Mouse (Mus musculus): ENCODE results near the gene Cdyl. TPM values are rescaled to one million over a fixed set of nuclear protein-coding genes. Genes with fewer than 3 reads are reported as not detected.

Cdyl gene
- total and polyA plus RNA-seq, 2 experiments, result 1.3 to 3.5 TPM

- DNase-seq (ENCODE audit: extremely low read depth, low read depth, low spot score), result no peak
- no peaks in the 10 kb centered on the region for H3K36me3 ChIP-seq (ENCODE audit: control insufficient read depth, insufficient read depth, low read length)
- TF ChIP-seq CTCF (IDR thresholded peaks at IDR 0.05; ENCODE audit: low read depth, low read length), result no peak
- H3K4me1 ChIP-seq (ENCODE audit: control insufficient read depth, insufficient read depth, low read length), result peaks cover 7% of the 10 kb centered on the region; the same call in 1 of the 2 replicates
- H3K9ac ChIP-seq (ENCODE audit: low read depth, low read length), result no peak overlapping the region
- WGBS, result 54% methylated on average over 2 of the region's 2 CpGs
- no peak overlapping the region for H3K4me3 ChIP-seq (ENCODE audit: insufficient read depth, low read depth, low read length)
- H3K27ac ChIP-seq (replicated peaks; ENCODE audit: insufficient read depth, low read depth, low read length), result no peak overlapping the region
- no peaks in the 10 kb centered on the region for H3K27me3 ChIP-seq (ENCODE audit: control insufficient read depth, insufficient read depth, low read length)
- peaks cover 7% of the 10 kb centered on the region; the same call in 1 of the 2 replicates for H3K79me2 ChIP-seq (ENCODE audit: control insufficient read depth, insufficient read depth, low read length)
Measured at GRCm38 (mm10) chr13:35738210-35738609, 78.6 kb downstream of the Cdyl start.

GRCm38 (mm10) chr13:35739473-35739872 lies 79.8 kb downstream of the Cdyl start:
- H3K4me3 ChIP-seq (ENCODE audit: insufficient read depth, low read depth, low read length), result no peak overlapping the region
- no peak overlapping the region for H3K9ac ChIP-seq (ENCODE audit: low read depth, low read length)
- no peak overlapping the region for H3K27ac ChIP-seq (replicated peaks; ENCODE audit: insufficient read depth, low read depth, low read length)
- H3K79me2 ChIP-seq (ENCODE audit: control insufficient read depth, insufficient read depth, low read length), result peaks cover 7% of the 10 kb centered on the region; the same call in 1 of the 2 replicates
- no peaks in the 10 kb centered on the region for H3K27me3 ChIP-seq (ENCODE audit: control insufficient read depth, insufficient read depth, low read length)
- H3K36me3 ChIP-seq (ENCODE audit: control insufficient read depth, insufficient read depth, low read length), result no peaks in the 10 kb centered on the region
- TF ChIP-seq CTCF (IDR thresholded peaks at IDR 0.05; ENCODE audit: low read depth, low read length), result no peak
- no peak for TF ChIP-seq POLR2A (IDR thresholded peaks at IDR 0.05; ENCODE audit: extremely low read depth, insufficient read depth, low read length)
- 50% methylated on average over 10 of the region's 10 CpGs for WGBS
- H3K4me1 ChIP-seq (ENCODE audit: control insufficient read depth, insufficient read depth, low read length), result peaks cover 11% of the 10 kb centered on the region
- DNase-seq (ENCODE audit: extremely low read depth, low read depth, low spot score), result no peak

DNA sequence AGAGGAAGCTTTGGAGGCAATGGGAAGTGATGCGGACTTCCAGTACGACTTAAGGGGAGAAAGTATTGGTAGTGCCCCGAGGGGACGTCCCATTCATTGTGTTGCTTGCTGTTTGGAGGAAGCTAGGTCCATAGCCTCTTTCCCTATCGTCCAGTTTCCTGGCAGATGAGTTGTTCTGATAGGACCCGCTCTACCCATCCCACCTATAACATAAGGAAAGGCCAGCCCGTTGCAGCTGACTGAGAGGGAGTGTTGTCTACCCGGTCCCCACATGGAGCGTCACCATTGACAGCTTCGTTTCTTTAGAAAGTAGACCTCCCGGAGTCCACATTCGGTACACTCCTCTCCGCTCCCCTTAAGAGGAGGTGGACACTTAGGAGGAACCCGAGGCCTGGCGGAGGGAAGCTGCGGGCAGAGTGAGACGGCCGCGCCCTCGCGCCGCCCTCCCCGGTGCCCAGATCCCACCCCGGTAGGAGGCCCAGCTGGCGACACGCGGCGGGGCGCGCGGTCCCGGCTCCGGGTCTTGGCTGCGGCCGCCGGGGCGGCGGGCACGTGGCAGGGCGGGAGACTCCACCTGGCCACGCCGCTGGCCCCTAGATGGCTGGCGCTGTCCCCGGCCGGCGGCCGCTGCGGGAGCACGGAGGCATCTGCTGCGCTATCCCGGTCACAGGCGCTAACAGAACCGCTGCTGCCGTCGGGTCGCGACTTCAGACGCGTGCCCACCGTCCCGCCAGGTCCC lies 80.8 kb downstream of the Cdyl start:
- H3K27me3 ChIP-seq (ENCODE audit: control insufficient read depth, insufficient read depth, low read length), result no peaks in the 10 kb centered on the region
- 2% methylated on average over 61 of the region's 61 CpGs for WGBS
- peak overlapping the region; percentile 60 for H3K27ac ChIP-seq (replicated peaks; ENCODE audit: insufficient read depth, low read depth, low read length)
- H3K36me3 ChIP-seq (ENCODE audit: control insufficient read depth, insufficient read depth, low read length), result no peaks in the 10 kb centered on the region
- peak; percentile 52 for DNase-seq (ENCODE audit: extremely low read depth, low read depth, low spot score)
- TF ChIP-seq POLR2A (IDR thresholded peaks at IDR 0.05; ENCODE audit: extremely low read depth, insufficient read depth, low read length) (0 out of 2 replicates have a peak, but pooled peaks have one; percentile 16), CTCF (IDR thresholded peaks at IDR 0.05; ENCODE audit: low read depth, low read length) (no peak)
- peaks cover 11% of the 10 kb centered on the region for H3K4me1 ChIP-seq (ENCODE audit: control insufficient read depth, insufficient read depth, low read length)
- H3K4me3 ChIP-seq (ENCODE audit: insufficient read depth, low read depth, low read length), result peak overlapping the region; percentile 65
- peaks cover 10% of the 10 kb centered on the region; the same call in 1 of the 2 replicates for H3K79me2 ChIP-seq (ENCODE audit: control insufficient read depth, insufficient read depth, low read length)
- H3K9ac ChIP-seq (ENCODE audit: low read depth, low read length), result peak overlapping the region; percentile 61

DNA sequence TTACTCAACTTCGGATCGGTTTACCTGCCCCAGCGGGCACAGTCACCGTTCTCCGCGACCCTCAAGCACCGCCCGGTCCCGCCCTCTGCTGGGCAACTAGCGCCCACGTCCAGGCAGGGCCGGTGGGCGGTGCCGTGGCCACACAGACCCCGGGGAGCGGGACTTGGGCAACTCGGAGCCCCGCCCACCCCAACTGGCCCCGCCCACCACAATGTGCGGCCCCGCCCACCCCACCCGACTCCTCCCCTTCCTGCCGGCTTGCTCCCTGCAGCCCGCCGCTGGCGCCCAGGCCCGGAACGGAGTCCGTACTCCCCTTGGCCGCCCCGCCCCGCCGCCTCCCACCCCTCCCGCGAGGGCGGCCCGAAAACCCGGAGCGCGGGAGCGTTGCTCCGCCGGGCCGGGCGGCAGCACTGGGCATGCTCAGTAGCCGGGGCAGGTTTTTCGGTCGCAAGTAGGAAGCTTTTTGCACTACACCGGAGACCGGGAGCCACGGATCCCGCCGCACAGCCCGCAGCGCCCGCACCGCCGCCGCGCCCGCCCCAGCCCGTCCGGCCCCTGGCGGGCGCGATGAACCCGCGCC lies 81.5 kb downstream of the Cdyl start:
- peak; percentile 73 for DNase-seq (ENCODE audit: extremely low read depth, low read depth, low spot score)
- H3K27ac ChIP-seq (replicated peaks; ENCODE audit: insufficient read depth, low read depth, low read length), result peak overlapping the region; percentile 60
- peaks cover 11% of the 10 kb centered on the region for H3K4me1 ChIP-seq (ENCODE audit: control insufficient read depth, insufficient read depth, low read length)
- H3K4me3 ChIP-seq (ENCODE audit: insufficient read depth, low read depth, low read length), result peak overlapping the region; percentile 92
- no peaks in the 10 kb centered on the region for H3K36me3 ChIP-seq (ENCODE audit: control insufficient read depth, insufficient read depth, low read length)
- TF ChIP-seq CTCF (IDR thresholded peaks at IDR 0.05; ENCODE audit: low read depth, low read length) (peak; percentile 59), POLR2A (IDR thresholded peaks at IDR 0.05; ENCODE audit: extremely low read depth, insufficient read depth, low read length) (0 out of 2 replicates have a peak, but pooled peaks have one; percentile 36)
- peak overlapping the region; percentile 98 for H3K9ac ChIP-seq (ENCODE audit: low read depth, low read length)
- H3K27me3 ChIP-seq (ENCODE audit: control insufficient read depth, insufficient read depth, low read length), result no peaks in the 10 kb centered on the region
- under 1% methylated on average over 62 of the region's 68 CpGs for WGBS
- H3K79me2 ChIP-seq (ENCODE audit: control insufficient read depth, insufficient read depth, low read length), result peaks cover 17% of the 10 kb centered on the region

- peak; percentile 28 for DNase-seq (ENCODE audit: extremely low read depth, low read depth, low spot score)
- peak overlapping the region; percentile 92 for H3K4me3 ChIP-seq (ENCODE audit: insufficient read depth, low read depth, low read length)
- peak overlapping the region; percentile 98 for H3K9ac ChIP-seq (ENCODE audit: low read depth, low read length)
- peaks cover 11% of the 10 kb centered on the region for H3K4me1 ChIP-seq (ENCODE audit: control insufficient read depth, insufficient read depth, low read length)
- peaks cover 21% of the 10 kb centered on the region for H3K79me2 ChIP-seq (ENCODE audit: control insufficient read depth, insufficient read depth, low read length)
- no peaks in the 10 kb centered on the region for H3K27me3 ChIP-seq (ENCODE audit: control insufficient read depth, insufficient read depth, low read length)
- peak overlapping the region; percentile 54 for H3K27ac ChIP-seq (replicated peaks; ENCODE audit: insufficient read depth, low read depth, low read length)
- 1% methylated on average over 86 of the region's 93 CpGs for WGBS
- TF ChIP-seq CTCF (IDR thresholded peaks at IDR 0.05; ENCODE audit: low read depth, low read length), result no peak
- no peaks in the 10 kb centered on the region for H3K36me3 ChIP-seq (ENCODE audit: control insufficient read depth, insufficient read depth, low read length)
Measured at GRCm38 (mm10) chr13:35741620-35742421, 82.2 kb downstream of the Cdyl start.
